Mouse (Mus musculus): ENCODE data around the gene Mfsd2a. TPM values are rescaled to one million over a fixed set of nuclear protein-coding genes. Genes with fewer than 3 reads are reported as not detected.

Mfsd2a gene
- polyA plus RNA-seq, 2 experiments from 2014 or later, result 0.93 to 1.5 TPM

DNA sequence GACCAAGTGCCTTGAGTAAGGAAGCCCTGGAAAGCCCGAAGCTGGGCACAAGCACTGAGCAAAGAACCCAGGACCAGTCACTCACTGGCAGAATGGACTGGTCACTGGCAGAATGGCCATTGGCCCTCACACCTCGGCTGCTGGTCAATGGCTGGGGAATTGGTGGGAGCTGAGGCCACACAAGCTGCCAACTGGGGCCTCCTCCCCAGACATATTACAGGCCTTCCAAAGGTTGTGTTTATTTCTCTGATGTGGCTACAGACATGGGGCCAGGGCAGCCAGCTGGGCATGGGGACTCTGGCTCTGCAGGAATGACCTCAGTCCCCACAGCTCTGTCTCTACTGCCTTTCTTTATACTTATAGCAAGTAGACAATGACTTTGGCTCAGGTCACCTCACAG lies 17.9 kb upstream of the Mfsd2a start:
- no peak for ATAC-seq

DNA sequence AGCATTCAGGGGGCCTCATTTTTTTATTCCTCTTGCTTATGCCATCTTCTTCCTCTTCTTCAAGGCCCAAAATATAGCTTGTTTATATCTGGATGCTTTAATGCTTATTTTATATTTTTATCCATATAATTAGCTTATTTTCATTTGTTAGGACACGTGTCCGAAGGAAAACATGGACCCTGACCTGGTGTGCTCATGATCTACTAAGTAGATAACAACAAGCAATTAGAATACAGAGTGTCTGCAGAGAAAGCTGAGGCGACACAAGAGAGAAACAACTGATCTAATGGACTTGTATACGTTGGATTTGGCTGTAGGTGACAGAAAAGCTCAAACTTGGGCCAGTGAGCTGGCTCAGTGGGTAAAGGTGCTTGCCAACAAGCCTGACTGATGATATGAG lies 15.9 kb upstream of the Mfsd2a start:
- ATAC-seq, result no peak

DNA sequence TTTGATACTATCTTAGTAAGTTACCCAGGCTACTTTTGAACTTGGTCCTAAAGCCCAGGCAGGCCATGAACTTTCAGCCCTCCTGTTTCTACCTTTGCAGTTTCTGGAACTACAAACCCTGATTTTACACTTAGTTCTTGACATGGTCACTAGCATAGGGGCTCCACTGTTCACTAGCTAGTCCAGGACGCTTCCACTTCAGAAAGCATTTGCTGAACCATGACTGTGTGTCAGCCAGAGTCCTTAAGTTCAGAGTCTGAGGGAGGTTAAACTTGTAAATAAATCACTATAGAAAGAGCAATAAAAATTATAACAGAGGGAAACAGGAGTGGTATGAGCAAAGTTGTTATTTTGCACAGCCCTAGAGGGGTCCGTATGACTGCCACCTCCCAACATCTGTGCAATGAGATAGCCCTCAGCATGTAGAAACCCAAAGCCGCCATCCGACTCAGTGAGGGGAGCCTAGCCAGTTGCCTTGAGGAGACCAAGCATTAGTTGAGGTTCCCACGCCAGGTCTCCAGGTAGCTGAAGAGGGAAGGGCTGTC lies 14.1 kb upstream of the Mfsd2a start:
- ATAC-seq, result no peak

DNA sequence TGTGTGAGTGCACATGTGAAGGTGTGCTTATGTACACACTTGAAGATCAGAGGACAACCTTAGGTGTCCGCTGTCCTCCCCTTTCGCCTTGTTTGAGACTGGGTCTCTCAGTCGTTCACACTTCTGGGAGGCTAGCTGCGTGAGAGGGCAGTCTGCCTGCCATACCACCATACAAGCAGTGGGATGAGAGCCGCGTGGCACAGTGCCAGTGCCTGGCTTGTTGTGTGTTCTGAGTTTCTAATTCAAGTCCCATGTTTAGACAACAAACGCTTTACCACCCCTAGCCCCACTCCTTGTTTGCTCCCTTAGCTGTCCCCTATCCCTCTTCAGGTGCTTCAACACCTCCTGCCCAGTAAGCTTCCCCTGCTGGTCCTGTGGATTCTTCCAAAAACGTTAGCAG lies 11.1 kb upstream of the Mfsd2a start:
- no peak for ATAC-seq

DNA sequence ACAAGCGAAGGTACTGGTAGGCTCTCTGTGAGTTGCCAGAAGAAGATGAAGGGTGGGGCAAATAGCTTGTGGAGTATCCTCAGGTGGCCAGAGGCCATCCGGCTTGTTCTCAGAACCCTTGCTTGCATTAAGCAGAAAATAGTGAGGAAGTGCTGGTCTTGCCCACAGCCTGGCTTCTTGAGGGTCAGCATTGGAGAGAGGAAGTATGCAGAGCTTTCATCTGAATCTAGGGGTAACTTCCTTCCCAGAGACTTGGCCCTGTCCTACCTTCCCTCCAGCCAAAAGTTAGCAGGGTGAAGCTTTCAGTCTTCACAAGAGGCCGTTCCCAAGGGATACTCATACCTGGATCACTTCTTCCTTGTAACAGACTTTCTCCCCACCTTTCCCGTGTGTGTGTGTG lies 10.7 kb upstream of the Mfsd2a start:
- ATAC-seq, result no peak

DNA sequence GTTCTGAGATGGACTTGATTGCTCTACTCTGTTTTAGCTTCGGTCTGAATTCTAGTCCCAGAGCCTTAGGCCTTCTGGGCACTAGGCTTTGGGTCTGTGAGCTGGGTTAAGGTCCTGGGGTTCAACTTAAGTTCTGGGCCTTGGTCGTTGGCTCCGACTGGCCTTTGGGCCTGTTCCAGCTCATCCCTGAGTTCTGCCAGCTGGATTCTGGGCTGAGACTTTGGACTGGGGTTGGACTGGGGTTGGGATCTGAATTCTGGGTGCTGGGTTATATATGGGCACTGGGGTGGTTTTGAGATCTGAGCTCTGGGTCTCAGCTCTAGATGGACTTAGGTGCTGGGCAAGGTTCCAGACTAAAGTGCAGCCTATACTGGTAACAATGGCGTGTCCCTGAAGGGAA lies 10.2 kb upstream of the Mfsd2a start:
- ATAC-seq, result no peak

DNA sequence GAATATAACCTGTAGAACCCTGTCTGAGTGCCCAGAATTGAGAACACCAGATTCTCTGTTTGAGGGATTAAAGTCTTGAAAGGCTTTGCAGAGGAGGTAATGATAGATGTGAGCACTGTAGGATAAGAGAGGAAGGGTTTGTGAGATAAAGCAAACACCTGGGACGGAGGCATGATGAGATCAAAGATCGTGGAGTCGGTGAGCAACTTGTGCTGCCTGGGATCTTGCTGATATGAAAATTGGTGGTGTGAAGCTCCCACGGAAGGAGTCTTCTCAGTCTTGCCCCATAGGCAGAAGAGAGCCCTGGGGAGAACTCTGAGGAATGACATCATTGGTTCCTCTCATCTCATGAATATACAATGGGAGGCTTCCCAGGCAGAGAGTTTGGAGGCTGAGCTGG lies 7.1 kb upstream of the Mfsd2a start:
- no peak for ATAC-seq

DNA sequence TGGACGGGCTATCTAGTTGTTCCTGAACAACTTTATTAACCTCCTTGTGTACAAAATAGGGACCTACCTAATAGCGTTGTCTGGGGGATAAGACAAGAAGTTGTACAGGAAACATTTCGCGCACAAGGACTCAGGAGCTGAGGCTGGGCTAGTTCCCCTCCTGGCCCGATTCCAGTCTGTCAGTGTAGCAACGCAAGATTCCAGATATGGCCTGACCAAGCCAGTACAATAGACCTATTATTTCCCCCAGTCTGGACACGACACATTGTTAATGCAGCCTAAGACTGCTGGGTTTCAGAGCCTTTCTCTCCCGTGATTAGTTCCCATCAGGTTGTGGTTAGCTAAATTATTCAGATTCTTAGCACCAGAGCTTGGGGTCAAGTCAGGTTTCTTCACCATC lies 1.8 kb upstream of the Mfsd2a start:
- no peak for ATAC-seq

DNA sequence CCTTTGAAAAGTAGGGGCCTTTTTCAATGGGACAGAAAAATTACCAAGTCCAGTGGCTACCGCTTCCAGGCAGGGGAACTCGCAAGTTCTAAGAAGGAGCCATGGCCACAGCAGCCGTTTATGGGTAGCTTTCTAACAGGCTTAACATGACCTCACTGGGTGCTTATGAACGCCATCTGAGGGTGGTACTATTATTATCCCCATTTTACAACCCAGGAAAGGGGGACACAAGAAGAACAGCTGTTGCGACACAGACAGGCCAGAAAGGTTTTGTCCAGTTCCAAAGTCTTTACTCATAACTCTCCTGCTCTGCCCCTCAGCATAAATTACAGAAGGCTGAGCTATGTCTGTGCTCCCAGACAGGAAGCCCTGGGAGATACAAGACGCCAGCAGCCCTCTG lies 601 bp upstream of the Mfsd2a start:
- no peak for ATAC-seq

DNA sequence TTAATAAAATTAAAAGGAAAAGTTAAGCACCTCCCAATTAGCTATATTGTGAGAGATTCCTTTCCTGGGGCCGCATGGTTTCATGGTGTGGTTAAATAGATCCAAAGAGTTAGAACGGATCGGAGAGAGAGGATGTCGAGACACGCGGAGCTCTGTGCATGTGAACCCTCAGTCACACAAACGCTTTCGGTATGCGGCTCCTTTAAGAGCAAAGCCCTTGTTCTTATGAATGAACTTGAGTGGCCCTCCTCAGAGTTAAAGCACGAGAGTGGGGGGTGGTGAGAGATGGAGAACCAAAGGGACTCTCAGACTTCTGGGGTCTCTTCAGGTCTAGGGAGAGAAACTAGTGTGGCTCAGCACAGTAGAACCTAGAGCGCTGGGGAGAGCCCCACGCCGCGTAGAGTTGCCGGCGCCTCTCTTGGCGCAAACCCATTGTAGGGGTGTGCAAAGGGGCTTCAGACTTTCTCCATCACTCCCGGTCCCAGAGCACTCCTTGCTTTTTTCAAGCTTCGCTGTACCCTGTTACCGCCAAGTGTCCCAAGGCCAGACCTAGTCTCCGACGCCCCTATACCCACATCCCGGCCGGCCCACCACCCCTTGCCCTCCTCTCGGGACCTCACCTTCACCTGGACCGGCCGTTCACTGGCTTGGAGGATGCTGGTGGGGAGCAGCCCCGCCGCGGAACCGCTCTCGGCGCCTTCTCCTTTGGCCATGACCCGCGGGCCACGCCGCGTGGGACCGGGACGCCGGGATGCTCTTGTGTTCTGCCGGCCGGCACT lies 478 bp downstream of the Mfsd2a start:
- peak; percentile 59 for ATAC-seq

DNA sequence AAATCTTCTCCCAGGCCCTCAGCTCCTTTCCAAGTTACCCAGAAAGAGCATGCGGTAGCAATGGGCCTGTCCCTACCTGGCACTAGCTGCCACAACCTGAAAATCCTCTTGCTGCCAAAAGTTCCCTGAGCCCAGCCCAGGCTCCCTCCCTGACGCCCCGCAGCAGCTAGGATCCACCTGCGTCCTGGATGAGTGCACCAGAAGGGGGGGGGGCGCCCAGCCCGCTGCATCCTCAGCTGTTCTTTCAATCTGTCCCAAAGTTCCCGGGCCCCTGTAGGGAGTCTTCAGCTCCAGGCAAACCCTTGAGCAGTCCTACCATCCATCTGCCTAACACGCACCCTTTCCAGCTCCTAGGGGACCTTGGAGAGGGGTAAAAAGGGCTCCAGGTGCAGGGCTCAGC lies 1.2 kb downstream of the Mfsd2a start:
- ATAC-seq, result no peak

DNA sequence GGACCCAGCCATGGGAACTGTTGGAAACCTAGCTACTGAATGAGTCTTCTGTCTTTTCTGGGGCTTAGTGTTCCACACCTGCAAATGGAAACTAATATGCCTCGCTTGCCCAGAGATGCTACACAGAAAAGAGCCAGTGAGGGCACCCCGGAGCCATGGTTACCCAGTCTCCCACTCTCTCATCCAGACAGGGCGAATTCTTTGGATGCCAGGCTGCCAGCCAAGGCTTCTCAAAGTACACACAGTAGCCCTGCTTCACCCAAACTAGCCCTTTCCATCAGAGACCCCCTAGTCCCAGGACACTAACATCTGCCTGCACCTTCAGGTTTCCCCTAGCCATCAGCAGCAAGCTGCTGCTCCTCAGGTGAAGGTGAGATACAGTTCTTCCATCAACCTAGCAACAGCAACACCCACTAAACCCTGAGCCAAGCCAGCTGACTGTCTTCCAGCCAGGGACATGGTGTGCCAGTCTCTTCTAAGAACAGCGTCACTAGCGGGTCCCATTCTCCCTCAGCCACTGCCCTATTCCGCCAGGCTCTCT lies 2.4 kb downstream of the Mfsd2a start:
- no peak for ATAC-seq

DNA sequence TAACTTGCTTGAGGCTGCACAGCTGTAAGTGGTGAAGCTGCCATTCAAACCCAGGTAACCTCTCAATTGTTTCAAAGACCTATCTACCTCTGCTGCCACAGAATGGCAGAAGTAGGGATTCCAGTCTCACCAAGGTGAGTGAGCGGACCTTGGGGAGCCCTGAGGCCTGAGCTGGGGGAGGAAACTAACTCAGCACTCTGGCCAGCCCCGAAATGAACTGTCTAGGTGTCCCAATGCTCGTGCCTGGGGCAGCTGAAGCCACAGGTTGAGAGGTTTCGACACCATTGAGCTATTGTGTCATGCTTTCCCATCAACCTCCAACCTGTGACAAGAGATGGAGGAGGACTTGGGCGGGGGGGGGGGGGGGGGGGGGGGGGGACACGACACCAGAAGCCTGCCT lies 4.7 kb downstream of the Mfsd2a start:
- no peak for ATAC-seq

DNA sequence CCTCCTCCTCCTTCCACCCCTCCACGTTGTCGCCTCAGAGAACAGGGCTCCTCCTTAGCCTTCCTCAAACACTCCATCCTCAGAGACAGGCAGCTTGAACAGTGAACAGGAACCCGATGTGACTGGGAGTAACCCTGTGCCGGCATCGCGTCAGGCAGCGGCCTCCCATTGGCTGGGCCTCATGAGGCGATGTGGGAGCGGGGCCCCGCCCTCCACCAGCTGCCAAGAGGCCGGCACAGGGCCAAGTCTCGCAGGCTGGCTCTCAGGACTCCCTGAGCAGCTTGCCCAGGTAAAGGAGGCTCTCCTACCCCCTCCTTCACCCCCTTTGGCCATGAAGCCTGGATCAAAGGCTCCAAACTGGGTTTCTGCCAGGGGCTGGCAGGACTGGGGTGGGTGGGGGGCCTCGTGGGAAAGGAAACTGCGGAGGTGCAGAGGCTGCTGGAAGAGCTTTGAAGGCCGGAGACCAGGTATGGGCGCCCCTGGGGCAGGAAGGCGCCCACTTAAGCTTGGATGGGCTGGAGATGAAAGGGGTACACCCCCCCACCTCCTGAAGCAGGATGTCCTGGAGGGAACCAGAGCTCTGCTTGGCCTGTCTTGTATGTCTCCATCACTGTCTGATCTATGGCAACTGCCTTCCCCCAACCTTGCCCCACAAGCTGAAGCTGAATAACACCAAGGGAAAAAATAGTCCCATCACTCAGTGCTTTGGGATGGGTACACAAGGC lies 5.4 kb downstream of the Mfsd2a start:
- peak; percentile 91 for ATAC-seq

DNA sequence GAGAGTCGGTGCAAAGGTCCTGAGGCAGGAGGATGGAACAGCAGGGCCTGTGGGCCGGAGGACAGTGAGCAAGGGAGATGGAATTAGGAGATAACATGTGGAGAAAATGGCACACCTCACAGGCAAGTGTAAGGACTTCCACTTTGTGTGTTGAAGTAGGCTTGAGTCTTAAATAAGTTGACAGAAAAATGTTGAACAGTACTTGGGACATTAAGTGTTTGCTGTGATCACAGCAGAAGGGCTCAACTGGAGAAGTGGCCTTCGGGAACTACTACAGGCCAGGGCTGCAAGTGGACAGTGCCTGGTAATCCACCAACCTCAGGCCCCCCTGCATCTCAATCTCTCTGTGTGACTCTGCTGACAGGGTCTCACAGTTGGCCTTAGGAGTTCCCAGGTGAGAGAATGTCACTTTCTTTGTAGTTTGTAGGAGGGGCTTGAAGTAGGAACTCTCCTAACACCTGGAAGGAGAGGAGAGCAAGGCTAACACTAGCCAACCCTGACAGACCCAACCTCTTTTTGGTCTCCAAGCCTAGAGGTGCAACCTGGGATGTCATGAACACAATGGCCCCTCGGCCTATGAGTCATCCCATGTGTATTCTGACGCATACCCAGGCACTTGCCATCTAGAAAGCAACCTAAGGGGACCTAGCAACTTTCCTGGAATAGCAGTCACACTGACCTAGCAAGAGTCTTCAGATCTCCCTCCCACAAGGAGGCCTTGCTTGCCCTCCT lies 6.1 kb downstream of the Mfsd2a start:
- peak; percentile 59 for ATAC-seq

DNA sequence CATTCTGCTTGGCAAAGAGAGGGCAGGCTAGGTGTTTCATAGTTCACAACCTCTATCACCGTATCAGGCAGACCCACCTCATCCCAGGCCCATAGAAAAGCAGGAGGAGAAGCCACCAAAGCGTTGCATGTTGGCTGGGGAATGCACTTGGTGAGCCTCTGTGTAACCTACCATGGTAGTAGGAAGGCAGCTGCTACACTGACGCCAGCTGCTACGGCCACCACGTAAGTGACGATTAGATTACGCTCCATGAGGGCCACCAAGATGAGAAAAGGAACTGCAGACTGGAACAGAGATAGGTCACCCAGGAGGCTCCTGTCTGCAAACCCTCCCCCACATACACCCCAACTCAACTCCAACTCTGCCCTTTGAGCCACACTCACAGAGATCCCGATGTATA lies 11.9 kb downstream of the Mfsd2a start:
- no peak for ATAC-seq

DNA sequence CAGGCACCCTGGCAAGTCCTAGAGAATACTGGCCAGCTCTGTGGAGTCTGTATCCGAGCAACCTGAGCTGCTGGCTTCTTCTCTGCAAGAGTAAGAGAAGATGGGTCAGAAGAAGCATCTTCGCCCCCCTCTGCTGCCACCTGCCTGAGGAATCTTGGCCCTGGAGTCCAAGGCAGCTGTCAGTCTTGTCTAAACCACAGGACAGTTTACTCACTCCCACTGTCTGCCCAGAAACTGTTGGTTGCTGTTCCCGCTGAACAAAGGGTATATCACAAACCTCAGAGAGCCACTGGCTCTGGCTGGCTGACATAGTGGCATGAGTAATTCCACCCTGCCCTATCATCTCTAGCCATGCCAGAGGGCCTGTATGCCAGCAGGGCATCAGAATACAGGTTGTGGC lies 13.8 kb downstream of the Mfsd2a start:
- ATAC-seq, result no peak

DNA sequence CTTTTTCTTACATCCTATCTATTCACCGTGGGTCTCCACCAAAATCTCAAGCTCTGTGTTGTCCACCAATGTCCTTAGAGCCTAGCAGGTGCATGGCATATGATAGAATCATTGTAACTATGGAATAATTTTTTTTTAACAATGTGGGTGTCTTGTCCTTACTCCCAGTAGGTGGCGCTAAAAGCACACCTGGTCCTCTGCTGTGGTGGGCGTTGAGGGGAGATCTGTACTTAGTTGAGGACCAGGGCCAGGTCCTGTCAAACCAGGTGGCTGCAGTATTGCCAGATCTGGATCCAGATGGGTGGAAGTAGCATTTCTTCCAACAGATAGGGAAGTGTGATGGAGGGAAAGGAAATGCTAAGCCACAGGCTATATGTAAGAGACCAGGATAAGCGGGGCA lies 16.6 kb downstream of the Mfsd2a start:
- peak; percentile 77 for ATAC-seq

DNA sequence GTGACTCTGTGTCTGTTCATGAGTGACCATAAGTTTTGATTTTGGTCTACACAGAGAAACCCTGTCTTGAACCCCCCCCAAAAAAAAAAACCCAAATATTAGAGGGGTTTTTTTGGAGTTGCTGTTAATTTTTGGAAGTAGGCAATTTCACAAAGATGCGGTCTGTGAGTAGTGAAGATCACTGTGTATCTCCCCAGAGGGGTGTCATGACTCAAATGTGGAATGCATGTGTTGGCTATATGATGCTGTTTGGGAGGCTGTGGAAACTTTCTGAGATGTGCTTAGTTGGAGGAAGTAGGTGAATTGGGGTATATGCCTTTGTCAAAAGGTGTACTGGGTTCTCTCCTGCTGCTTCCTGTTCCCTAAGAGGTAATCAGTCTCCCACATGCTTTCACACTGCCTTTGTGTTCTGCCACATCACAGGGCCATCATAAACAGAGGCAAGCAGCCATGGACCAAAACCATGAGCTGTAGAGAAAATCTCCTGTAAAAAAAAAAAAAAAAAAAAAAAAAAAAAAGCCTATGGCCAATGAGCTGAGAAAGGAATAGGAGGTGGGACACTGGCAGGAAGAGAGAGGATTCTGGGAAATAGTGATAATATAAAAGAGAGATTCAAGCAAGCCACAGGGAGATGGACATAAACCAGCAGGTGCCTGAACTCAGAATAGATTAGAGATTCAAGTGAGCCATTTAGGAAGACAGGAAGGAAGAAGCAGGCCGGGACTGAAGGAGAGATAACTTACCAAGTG lies 21.8 kb downstream of the Mfsd2a start:
- ATAC-seq, result peak; percentile 50

DNA sequence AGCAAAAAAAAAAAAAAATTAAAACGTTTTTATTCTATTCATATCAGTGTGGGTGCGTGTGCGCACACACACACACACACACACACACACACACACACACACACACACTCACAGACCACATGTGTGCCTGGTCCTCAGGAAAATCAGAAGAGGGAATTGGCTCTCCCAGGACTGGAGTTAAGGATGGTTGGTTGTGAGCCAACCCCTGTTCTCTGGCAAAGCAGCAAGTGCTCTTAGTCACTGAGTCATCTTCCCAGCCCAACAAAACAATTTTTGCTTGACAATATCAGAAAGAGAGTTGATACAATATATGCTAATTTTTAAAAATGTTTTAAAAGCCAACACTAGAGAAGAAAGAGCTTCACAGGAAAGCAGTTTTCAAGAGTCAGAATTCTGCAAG lies 23.5 kb downstream of the Mfsd2a start:
- no peak for ATAC-seq

DNA sequence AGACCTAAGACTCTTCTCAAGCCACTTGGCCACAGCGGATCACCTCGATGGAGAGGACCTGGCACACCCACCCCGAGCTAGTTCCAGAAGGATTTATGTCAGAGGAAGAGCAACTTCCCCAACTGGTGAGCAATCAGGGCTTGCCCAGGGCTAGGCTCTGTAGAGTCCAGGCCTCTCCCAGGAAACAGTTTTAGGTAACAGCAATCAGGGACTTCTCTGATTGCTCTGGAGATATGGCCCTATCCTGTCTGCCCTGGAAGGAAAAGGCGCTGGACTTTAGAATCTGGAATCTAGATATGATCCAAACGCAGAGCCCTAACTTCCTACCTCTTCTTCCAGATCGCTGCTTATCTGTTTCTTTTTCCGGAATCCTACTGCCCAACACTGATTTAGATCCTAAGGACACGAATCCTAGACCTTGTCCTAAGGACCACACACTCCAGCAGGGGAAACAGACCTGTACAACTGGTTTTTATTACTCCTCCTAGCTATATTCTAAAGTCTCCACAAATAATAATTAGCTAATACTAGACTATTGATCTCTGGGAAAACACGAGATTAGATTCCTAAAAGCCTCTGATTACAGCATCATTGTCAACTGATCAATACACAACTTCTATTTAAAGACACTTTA lies 25.4 kb downstream of the Mfsd2a start:
- no peak for ATAC-seq

DNA sequence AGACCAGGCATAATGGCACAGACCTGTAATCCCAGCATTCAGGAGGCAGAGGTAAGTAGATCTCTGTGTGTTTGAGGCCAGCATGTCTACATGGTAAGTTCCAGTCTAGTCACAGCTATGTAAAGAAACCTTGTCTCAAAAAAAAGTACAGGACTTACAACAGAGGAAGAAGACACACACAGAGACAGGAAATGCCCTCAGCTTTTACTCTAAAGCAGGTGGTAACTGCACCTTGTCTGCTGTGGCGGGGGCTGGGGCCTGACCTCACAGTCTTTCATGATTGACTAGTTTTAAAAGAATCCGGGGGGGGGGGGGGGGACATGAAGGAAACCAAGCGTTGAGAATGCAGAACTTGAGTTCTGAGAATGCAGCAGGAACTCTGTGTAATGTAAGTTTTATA lies 27.1 kb downstream of the Mfsd2a start:
- ATAC-seq, result peak; percentile 75

Measured in CD4-positive, CD25-positive, alpha-beta regulatory T cell, adult 4 months (primary cell).